Mouse (Mus musculus) liver, embryonic 14.5 days (tissue): Measurements from ENCODE around the gene Smad3. TPM values are rescaled to one million over a fixed set of nuclear protein-coding genes. Genes with fewer than 3 reads are reported as not detected.

Experiments used
- ATAC-seq: fragments of 200-750 bp; cut with Nextera tagmentation; 2 replicates; pipeline ENCODE4 v1.8.0; 2017; ENCODE audit warnings: moderate number of reproducible peaks, mild to moderate bottlenecking, moderate library complexity; ENCODE audit not compliant: insufficient read depth
- DNase-seq, 3 experiments: peaks; one replicate each; pipeline ENCODE4 v3.0.0-alpha.2; 2012 to 2013; ENCODE audit warnings: low read depth in 3 of 3, low spot score in 3 of 3
- H3K27ac ChIP-seq: fragments of 300-500 bp; sonication (generic); 2 replicates; pipeline ENCODE4 v1.5.1; 2014; ENCODE audit warnings: moderate library complexity, mild to moderate bottlenecking, control low read depth, inconsistent platforms
- H3K27me3 ChIP-seq: fragments of 300-500 bp; sonication (generic); 2 replicates; pipeline ENCODE4 v1.6.1; 2014; ENCODE audit warnings: mild to moderate bottlenecking, low read length, moderate library complexity; ENCODE audit not compliant: control insufficient read depth, insufficient read depth
- H3K36me3 ChIP-seq: fragments of 300-500 bp; sonication (generic); replicated peaks from 2 replicates; pipeline ENCODE4 v1.6.1; 2014; ENCODE audit warnings: low read depth; ENCODE audit not compliant: control insufficient read depth, insufficient read depth
- H3K4me1 ChIP-seq, 2 experiments: fragments of 200-500 bp in 1 of 2; fragments of 300-500 bp in 1 of 2; sonication (generic) in 1 of 2; replicated peaks; 2 replicates each; pipeline ENCODE4 v1.6.1; 2012 to 2014; ENCODE audit warnings: antibody characterized with exemption in 1 of 2, inconsistent platforms in 1 of 2, low read length in 1 of 2; ENCODE audit not compliant: control insufficient read depth in 2 of 2, insufficient read depth in 2 of 2
- H3K4me2 ChIP-seq: fragments of 300-500 bp; sonication (generic); 2 replicates; pipeline ENCODE4 v1.6.1; 2014; ENCODE audit warnings: low read depth, mild to moderate bottlenecking, control low read depth, moderate library complexity
- H3K4me3 ChIP-seq, 2 experiments: fragments of 200-500 bp in 1 of 2; fragments of 300-500 bp in 1 of 2; sonication (generic) in 1 of 2; 2 replicates each; pipeline ENCODE4 v1.5.1; 2012 to 2014; ENCODE audit warnings: low read depth in 2 of 2, low read length in 2 of 2, mild to moderate bottlenecking in 2 of 2, control low read depth in 1 of 2, inconsistent platforms in 1 of 2, moderate library complexity in 1 of 2; ENCODE audit not compliant: insufficient read depth in 1 of 2
- H3K9ac ChIP-seq: fragments of 300-500 bp; sonication (generic); replicated peaks from 2 replicates; pipeline ENCODE4 v1.6.1; 2014; ENCODE audit warnings: mild to moderate bottlenecking, control low read depth, moderate library complexity
- H3K9me3 ChIP-seq: fragments of 300-500 bp; sonication (generic); 2 replicates; pipeline ENCODE4 v1.6.1; 2016; ENCODE audit warnings: low read length, mixed read lengths; ENCODE audit not compliant: control insufficient read depth
- CTCF ChIP-seq: IDR thresholded peaks from 2 replicates; pipeline ENCODE4 v1.5.1; 2016; ENCODE audit warnings: antibody characterized with exemption, low read depth, control low read depth
- EP300 ChIP-seq: IDR thresholded peaks from 2 replicates; pipeline ENCODE4 v1.6.1; 2016; ENCODE audit warnings: antibody characterized with exemption, low read depth
- WGBS: fragments of 180-500 bp; shearing (Covaris S2); extraction: QIAGEN DNeasy Blood & Tissue Kit; methylation state at CpG from one replicate; pipeline ENCODE4 v1.1.7; 2014; ENCODE audit not compliant: insufficient replicate concordance; 5-methylcytosine and 5-hydroxymethylcytosine counted together
- polyA plus RNA-seq, 2 experiments: library from polyadenylated mRNA; depleted of rRNA in 1 of 2; stranded (reverse) in 1 of 2; unstranded in 1 of 2; fragments of >200 nt; fragmentation: Nextera tagmentation in 1 of 2; extraction: Ambion mirVana in 1 of 2; gene quantifications; 2 replicates each; pipeline versions ENCODE4 v1.2.1 to v1.2.3; 2012 to 2014

Gene Smad3
- polyA plus RNA-seq, 2 experiments: 1.7 to 3.2 TPM

DNA sequence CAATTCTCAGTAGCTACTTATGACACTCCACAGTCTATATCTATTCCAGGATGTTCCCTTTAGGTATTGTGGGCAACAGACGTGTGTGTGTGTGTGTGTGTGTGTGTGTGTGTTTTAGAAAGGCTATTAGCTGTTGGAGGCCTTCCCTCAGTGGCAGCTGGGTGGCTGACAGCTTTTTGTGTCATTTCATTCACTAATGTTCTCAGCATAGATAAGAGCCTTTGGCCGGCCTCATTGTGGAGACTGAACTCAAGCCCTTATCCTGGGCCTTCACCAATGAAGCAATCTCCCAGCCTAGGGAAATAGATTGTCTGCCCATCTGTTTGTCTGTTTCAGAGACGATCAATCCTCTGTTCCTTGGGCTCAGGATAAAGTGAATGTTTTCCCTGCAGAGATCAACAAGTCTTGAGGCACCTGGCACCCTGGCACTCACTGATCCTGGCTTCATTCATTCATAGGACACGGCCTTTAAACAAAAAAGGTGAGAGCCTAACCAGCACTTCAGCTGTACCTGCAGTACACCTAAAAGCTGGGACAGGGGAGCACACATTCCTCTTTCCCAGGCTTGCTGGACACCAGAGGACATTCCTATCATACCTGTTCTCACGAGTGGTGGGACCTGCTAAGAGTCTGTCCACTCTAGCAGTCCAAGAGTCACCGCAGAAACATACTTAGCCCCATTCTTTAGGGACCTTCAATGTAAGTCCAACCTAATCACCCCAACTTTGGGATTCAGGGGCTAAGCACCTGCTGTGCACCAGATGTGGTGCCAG lies 52.6 kb downstream of the Smad3 start:
- ATAC-seq (peak; percentile 66), DNase-seq (no peak)
- Histone ChIP-seq H3K27me3 (no peaks in the 10 kb centered on the region), H3K27ac (no peak overlapping the region), H3K9ac (no peak overlapping the region), H3K36me3 (no peaks in the 10 kb centered on the region), H3K4me2 (no peak overlapping the region), H3K4me1 (peaks cover 7 to 23% of the 10 kb centered on the region in 2 experiments; a peak in 3 of 4 replicates), H3K9me3 (no peaks in the 10 kb centered on the region), H3K4me3 (no peak overlapping the region)
- TF ChIP-seq EP300 (no peak), CTCF (0 out of 2 replicates have a peak, but pooled peaks have one; percentile 10)
- WGBS: 39% methylated on average over 6 of the region's 6 CpGs

DNA sequence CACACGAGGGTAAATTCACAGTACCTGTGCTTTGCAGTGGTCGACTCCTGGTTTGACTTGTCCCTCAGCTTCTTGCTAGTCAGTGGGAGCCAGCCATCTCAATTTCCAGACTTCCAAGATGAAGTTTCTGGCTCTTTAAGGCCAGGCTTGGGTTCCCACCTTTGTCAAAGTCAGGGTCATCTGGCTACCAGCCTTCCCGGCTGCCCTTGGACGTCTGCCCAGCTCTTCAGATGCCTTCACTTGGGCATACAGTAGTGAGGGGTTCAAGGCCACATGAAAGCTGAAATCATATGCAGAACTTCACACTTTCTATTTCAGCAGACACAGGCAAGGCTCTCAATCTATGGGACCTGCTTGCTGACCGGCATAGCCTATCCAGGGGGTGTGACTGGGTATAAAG lies 53.7 kb downstream of the Smad3 start:
- H3K4me1 ChIP-seq: peaks cover 7 to 23% of the 10 kb centered on the region in 2 experiments; a peak in 3 of 4 replicates
- no peak for DNase-seq
- no peak for ATAC-seq

DNA sequence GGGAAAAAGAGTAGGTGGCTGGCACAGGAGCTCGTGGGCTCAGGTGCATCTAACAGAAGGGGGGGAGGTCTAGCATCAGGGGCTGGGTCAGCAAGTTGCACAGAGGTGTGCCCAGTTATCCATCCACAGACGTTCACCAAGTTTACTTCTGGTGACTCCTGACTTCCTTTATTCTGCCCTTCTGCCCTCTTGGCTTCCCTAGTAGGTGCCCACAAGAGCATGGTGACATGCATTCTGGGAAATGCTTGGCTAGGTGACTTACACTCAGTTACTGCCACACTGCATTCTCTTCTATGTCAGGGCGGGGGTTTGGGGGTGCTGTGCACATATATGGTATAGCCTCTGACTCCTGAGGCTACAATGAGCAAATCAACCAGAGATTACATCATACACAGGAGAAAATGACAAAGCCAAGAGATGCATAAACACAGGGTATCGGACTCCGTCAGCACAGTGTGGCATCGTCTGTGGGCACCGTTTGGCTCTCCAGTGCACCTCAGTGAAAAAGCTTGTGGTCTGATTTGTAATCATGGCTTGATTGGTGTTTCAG lies 54.5 kb downstream of the Smad3 start:
- Histone ChIP-seq H3K4me2 (no peak overlapping the region), H3K4me3 (no peak overlapping the region), H3K27ac (no peak overlapping the region), H3K9me3 (no peaks in the 10 kb centered on the region), H3K4me1 (peaks cover 7 to 28% of the 10 kb centered on the region in 2 experiments; a peak in 3 of 4 replicates), H3K9ac (no peak overlapping the region), H3K36me3 (no peaks in the 10 kb centered on the region), H3K27me3 (no peaks in the 10 kb centered on the region)
- ATAC-seq (no peak), DNase-seq (no peak)
- WGBS: 65% methylated on average over 7 of the region's 7 CpGs
- TF ChIP-seq EP300: no peak

More for the DNA sequence above, 53.7 kb downstream of the Smad3 start:
- TF ChIP-seq CTCF (no peak), EP300 (no peak)
- 66% methylated on average over 5 of the region's 5 CpGs for WGBS
- Histone ChIP-seq H3K4me3 (no peak overlapping the region), H3K9ac (no peak overlapping the region), H3K36me3 (no peaks in the 10 kb centered on the region), H3K9me3 (no peaks in the 10 kb centered on the region), H3K27ac (no peak overlapping the region), H3K4me2 (no peak overlapping the region), H3K27me3 (no peaks in the 10 kb centered on the region)

DNA sequence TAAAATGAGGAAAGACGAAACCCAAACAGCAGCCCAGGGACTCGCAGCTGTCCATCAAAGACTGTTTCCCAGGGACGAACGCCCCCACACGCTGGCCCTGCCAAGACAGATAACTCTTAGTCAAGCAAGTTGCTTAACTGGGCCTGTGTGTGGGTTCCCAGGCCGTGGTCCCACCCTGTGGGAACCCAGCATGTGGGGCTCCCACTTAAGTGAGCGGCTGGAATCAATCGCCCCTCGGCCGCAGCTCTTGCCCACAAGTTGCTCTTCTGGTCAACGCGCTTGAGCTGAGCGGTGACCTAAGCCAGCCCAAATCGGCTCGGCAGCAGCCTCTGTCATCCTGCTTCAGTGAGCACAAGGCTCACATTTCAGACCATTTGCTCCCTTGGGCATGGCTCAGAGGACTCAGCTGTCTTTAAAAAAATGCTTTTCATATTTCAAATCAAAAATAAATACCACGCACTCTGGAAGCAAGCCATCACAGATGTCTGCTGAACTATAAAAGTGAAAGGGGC lies 55.2 kb downstream of the Smad3 start:
- DNase-seq (no peak), ATAC-seq (no peak)
- Histone ChIP-seq H3K9ac (no peak overlapping the region), H3K4me3 (no peak overlapping the region), H3K36me3 (no peaks in the 10 kb centered on the region), H3K4me2 (no peak overlapping the region), H3K4me1 (peaks cover 14 to 34% of the 10 kb centered on the region in 2 experiments), H3K27me3 (no peaks in the 10 kb centered on the region), H3K9me3 (no peaks in the 10 kb centered on the region), H3K27ac (no peak overlapping the region)
- 56% methylated on average over 16 of the region's 16 CpGs for WGBS
- TF ChIP-seq EP300 (no peak), CTCF (no peak)

DNA sequence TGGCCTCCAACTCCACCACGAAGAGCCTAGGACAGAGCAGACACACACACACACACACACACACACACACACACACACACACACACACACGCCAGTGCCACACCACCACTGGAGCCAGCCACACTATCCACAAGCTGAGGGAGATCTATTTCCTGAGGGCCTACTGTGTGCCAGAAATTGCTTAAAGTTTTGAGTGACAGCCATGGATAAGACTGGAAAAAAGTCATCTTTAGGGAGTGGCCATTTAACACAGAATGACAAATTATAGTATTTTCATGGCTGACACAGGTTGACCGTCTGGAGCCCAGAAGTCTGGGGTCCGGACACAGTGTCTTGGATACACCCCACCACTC lies 55.9 kb downstream of the Smad3 start:
- Histone ChIP-seq H3K9ac (no peak overlapping the region), H3K36me3 (no peaks in the 10 kb centered on the region), H3K27ac (no peak overlapping the region), H3K9me3 (no peaks in the 10 kb centered on the region), H3K4me2 (no peak overlapping the region), H3K4me3 (no peak overlapping the region), H3K27me3 (no peaks in the 10 kb centered on the region), H3K4me1 (peaks cover 20 to 40% of the 10 kb centered on the region in 2 experiments)
- 71% methylated on average over 4 of the region's 4 CpGs for WGBS
- DNase-seq (no peak), ATAC-seq (no peak)
- no peak for TF ChIP-seq EP300
- no peak for TF ChIP-seq CTCF
